Mouse (Mus musculus) ES-CJ7 (cell line): ENCODE results near the gene Spats1.

Experiments
- DNase-seq: peaks from one replicate; pipeline ENCODE4 v3.0.0; 2011; ENCODE audit warnings: low read depth, low spot score

Gene Spats1

DNA sequence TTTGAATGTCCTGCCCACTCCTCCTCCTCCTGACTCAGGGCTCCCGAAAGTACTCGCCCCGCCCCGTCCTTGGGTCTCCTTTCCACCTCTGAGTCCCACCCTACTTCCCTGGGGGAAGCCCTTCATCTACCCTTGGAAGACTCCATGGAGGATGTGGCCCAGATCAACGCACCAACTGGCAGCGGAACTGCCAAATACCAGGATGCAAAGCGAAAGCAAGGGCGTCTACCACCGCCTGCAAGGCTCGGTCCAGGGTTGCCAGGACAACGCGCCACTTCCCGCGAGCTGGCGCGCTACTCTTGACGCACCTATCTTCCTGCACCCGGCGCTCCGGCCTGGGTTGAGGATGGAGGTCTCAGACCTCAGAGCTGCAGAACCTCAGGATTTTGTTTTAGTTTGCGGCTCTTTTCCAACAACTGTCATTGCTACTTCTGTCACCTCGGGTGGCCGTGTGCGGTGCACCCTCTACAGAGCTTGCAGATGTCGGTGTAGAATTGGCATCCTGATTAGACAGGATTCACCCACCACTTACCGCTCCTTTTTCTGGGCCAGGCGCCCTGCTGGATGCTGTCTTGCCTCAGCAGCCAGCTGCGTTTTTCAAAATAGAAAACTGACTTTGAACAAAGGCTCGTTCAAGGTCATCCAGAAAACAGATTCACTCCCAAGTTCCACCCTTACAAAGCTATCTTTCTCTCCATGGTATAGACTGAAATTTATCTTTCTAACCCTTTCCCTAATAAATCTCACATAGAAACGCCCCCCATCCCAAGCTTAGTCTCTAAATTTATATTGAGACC is at the start of gene Spats1:
Spats1 (minus strand) TSS at position 747 of the 797 bp plus-strand sequence.
- peak; percentile 99 for DNase-seq

DNA sequence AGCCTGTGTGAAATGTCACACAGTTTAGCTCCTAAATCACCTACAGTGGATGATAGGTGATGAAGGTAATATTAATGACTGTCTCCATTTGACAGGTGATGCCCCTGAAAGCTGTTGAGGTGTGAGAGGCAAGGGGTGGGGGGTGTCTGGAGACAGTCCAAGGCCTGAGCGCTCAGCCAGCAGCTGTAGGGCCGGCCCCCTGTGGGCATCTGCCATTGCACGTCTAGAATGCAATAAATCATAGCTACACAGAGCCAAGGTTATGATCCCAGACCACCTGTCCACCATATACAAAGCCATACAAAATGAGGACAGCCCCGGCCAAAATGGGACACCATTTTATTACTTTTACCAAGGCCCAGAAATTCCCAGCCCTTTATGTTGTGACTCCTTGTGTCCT is 49.7 kb upstream of the Spats1 start:
- DNase-seq, result no peak

DNA sequence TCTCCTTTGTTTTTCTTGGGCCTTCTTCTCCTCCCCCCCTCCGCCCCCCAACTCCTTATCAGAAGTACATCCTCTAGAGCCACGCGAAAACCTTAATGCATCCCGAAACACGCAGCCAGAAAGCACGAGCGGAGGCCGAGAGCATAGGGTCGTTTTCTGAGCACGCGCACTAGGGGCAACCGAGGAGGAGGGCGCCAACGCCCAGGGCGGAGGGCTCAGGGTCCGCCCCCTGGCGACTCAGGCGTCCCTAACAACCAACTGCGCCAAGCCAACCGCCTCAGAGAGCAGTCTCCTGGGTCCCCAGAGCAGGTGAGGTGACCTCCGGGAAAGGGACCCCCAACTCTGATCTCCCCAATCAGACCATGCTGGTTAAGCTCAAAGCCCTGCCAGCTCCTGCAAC is 48.0 kb upstream of the Spats1 start, which contains the start of gene Tcte1:
Tcte1 (plus strand) TSS at position 172 of the 400 bp plus-strand sequence.
- DNase-seq, result peak; percentile 76

DNA sequence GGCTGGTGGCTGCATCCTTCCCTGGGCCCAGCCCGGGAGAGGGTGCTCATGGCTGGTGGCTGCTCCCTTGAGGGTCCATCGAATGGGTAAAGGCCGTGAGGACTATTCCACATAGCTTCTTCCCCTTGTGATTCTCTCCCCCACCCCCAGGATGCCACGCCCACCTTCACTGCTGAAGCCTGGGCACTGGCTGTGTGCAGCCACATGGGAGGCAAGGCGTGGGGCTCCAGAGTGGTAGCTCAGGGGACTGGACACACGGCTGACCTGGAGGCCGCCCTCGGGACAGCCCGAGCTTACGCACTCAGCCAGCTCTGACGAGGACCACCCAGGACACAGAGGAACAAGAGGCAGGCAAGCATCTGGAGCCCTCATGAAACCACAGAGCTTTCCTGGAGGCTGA is 44.9 kb upstream of the Spats1 start:
- no peak for DNase-seq

DNA sequence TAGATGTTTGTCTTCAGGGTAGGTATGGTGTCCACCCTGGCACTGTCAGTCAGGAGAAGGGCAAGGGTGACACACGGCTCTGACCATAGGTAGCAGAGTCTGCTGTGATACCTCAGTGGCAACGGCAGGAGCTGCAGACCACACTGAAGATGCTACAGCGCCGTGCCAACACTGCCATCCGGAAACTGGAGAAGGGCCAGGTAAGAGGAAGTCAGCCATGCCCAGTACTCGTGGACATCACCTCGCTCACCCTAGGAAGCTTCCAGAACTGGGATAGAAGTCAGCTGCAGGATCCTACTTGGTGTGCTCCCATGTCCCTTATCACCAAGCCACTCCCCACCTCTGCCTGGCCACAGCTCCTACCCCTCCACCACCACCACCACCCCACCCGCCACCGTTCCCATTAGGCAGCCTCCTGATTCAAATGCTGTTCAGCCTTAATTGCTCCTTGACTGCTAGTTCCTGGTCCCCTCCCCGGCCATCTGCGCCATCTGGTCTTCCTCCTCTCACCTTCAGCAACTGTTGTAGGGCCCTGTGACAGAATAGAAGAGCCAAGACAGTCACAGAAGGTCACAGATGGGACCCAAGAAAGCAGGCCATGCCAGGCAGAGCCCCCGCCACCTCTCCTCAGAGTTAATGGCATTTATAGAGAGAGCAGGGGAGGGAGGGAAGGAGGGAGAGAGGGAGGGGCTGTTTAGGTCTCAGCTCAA is 43.7 kb upstream of the Spats1 start:
- no peak for DNase-seq

DNA sequence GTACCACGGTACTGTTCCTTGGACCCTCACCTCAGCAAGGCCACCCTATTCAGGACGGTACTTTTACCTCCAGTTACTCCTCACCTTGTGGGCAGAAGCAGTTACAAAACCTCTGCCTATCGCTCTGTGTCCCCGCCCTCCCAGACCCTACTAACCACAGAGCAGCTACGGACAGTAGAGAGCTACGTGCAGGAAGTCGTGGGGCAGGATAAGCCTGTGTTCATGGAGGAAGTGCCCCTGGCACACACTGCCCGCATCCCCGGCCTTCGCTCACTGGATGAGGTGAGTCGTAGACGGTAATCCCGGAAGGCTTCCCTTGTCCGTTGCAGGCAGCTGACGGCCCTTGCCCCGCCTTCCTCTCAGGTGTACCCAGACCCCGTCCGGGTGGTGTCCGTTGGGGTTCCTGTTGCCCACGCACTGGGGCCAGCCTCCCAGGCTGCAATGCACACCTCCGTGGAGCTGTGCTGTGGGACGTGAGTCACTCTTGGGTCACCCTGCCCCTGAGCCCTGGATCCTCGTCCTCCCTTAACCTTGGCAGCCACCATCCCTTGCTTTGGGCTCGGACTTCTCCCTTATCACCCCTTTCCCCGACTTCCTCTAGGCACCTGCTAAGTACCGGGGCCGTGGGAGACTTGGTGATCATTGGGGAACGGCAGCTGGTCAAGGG is 42.5 kb upstream of the Spats1 start:
- no peak for DNase-seq

DNA sequence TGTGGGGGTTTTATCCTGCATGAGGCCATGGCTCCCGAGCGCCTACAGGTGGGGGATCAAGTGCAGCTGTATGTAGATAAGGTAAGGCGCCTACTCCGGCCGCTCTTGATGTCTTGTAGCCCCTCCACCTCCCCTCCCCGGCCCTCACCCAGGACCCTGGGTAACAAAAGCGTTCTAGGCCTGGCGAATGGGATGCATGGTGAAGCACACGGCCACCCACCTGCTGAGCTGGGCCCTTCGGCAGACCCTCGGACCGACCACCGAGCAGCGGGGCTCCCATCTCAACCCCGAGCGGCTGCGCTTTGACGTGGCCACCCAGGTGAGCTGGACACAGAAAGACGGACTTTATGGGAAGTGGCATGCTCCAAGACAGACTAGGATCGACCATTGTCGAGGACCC is 41.9 kb upstream of the Spats1 start:
- no peak for DNase-seq

DNA sequence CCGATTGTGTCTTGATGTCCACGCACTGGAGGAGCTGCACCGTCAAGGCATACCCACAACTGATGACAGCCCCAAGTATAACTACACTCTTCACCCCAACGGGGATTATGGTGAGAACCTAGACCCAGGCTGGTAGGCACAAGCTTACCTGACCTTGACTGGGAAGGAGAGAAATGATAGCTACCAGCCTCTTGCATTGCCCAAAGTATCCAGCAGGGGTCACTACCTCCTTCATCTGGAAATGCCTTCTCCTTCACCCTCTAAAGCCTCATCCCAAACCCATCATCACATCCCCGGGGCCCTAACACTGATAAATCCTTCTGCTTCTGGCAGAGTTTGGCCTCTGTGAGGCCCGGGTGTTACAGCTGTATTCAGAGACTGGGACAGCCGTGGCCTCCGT is 41.3 kb upstream of the Spats1 start:
- DNase-seq, result peak; percentile 87

DNA sequence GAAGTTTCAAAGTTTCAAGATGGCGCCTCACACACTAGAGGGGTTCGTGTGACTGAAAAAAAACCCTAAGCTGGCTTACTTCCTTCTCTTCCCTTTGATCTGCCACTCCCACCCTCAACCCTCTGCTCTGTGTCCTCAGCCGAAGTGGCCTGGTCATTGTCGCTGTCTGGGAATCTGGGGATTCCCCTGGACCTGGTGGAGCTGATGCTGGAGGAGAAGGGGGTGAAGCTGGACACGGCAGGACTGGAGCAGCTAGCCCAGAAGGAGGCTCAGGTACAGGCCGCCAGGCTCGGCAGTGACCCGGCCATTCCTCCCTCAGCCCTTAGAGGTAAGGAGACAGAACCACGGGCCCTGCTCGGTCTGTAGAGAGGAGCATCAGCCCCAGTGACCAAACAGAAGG is 40.6 kb upstream of the Spats1 start:
- DNase-seq, result no peak

DNA sequence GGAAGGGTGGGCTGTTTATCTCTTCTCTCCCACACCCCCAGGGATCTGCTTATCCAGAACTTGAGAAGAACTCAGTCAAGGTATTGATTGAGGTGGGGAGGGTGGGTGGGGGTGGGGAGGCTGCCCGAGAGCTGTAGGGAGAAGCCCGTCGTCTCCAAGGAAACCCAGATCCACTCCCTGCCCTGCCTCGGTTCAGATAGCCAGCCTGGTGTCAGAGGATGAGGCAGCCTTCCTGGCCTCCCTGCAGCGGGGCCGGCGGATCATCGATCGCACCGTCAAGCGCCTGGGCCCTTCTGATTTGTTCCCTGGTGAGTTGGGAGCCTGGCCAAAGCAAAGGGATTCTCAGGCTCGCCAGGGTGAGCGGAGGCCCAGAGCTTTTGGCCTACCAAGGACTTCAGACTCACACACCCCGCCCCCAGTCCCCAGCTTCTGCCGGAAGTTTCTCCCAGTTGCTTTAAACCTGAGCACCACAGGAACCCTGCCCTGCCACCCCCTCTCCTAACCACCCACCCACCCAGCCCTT is 40.0 kb upstream of the Spats1 start:
- DNase-seq, result peak; percentile 41

DNA sequence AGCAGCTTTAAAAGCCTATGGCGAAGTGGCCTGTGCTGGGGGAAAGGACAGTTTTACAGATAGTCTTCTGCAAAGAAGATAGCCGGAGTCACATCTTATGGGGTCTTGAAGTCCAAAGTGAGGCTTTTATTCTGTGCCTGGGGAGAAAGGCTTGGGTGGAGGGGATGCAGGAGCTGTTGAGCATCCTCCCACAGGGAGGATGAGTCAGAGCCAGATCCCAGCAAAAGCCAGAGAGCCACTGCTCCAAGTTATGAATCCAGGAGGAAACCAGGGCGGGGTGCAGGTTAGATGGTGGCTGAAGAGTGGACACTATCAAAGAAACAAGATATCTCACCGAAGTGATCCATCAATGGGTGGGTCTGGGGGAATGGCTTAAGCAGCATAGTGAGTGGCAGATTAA is 36.5 kb upstream of the Spats1 start:
- DNase-seq, result no peak

DNA sequence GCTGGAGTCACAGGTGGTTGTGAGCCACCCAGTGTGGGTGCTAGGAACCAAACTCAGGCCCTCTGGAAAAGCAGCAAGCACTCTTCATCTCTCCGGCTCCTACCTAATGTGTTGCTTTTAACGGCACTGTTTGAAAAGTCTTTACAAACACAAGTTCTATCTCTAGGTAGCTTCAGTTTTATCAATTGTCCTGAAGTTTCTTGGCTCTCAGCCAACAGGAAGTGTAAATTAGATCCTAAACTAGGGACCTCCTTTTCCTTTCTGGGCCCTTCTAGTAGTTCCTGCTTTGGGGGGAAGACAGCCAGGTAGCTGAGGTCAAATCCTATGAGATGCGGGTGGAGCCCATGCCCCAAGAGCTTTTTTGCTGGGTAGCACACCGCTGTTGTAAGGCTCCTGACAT is 35.7 kb upstream of the Spats1 start:
- no peak for DNase-seq

DNA sequence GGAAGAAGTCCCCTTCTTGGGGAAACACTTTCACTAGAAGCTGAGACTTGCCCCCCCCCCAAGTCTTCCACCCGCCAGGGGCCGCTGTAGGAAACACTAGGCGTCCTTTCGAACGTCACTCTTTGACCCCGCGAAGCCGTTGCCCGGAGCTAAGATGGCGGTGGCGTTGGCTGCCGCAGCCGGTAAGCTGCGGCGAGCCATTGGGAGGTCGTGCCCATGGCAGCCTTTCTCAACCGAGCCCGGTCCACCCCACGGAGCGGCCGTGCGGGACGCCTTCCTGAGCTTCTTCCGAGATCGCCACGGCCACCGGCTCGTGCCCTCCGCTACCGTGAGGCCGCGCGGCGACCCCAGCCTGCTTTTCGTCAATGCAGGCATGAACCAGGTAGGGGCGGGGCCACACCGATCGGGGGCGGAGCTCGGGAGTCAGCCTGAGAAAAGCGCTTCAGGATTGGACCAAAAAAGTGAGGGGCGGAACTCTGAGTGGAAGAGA is 31.5 kb upstream of the Spats1 start, which contains the start of gene Aars2:
Aars2 (plus strand) TSS at position 142 of the 490 bp plus-strand sequence.
- peak; percentile 94 for DNase-seq

DNA sequence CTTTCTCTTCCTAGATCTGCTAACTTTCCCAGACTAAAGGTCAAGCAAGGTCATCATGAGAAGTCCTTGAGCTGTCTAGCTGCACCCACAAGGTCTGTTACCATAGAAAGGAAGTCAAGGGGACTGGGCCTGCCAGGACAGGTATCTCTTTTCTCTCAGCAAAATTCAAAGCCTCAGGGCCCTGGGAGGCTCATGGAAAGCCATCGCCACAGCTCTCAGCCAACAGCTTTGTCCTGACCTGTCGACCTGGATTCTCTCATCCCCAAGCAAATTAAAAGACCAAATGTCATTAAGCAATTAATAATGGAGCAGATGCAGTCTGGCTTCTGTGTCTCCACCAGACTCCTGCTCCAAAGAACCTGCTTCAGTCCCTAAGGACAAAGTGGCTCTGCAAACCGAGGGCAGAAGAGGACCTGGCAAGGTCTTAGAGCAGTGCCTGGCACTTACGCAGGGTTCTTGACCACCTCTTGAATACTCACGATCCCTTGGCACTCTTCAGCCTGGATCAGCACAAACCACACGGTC is 30.8 kb upstream of the Spats1 start:
- no peak for DNase-seq

DNA sequence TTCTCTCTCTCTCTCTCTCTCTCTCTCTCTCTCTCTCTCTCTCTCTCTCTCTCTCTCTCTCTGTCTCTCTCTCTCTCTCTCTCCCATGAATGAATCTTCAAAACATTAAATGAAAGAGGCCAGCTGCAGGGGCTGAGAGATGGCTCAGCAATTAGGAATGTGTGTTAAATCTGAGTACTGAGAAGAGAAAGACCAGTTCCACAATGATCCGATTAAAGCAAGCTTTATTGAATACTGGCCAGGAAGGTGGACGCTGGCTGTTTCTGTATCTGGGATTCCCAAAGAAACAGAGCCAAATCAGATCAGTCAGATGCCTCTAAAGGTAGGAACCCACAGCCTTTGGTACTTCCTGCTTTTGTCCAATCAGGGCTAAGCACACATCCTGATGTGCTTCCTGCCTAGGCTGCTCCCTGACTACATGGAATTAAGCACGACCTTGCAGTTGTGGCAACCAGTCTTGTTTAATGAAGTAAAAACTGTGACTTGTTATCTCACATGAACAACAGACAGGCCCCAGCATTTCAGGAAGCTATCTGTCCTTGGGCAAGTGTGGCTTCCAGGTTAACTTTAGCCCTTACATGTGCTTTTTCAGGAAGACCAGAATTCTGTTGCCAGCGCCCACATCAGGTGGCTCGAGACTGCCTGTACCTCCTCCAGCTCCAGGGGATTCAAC is 28.2 kb upstream of the Spats1 start:
- DNase-seq, result no peak

DNA sequence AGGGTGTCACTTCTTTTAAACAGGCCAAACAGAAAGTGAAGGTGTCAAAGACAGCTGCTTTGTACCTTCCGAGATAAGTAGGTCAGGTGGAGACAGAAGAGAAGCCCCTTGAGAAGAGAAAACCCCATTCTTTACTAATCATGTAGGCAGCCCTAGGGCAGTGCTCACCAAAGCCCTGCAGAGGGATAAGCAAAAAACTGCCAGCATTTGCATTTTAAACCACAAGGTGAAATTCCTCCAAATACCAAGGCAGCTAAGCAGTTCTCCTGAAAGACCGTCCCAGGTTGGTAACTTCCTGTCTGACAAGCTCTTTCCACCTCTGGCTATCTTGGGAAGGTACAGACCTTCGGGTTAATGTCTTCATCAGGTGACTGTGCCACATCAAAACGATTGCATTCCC is 27.1 kb upstream of the Spats1 start:
- DNase-seq, result peak; percentile 36

DNA sequence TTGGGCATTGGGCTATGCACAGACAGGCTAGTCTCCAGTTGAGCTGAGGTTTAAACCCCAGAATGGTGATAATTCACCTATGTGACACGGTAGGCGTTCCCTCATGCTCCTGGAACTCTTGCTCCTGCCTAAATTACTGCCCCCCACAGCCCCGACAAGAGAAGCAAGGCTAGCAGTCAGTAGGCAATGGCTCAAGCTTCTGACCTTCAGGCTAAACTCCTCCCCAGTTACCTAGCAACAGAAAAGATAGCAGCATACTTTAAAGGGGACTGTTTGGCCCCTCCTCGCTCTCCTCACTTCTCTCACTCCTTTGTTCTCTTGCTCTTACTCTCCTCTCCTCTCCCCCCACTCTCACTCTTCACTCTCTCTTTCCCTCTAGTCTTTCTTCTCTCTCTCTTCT is 25.8 kb upstream of the Spats1 start:
- DNase-seq, result peak; percentile 24

DNA sequence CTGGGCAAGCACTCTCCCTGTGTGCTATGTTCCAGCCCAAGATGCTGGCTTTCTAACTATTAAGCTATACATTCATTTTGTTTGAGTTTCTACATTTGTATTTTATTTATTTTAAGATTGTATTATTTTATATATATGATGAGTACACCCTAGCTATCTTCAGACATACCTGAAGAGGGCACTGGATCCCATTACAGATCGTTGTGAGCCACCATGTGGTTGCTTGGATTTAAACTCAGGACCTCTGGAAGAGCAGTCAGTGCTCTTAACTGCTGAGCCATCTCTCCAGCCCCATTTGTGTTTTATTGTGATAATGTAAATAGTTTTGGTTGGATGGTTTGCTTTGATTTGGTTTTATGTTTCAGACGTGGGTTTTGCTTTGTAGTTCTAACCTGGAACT is 24.3 kb upstream of the Spats1 start:
- peak; percentile 33 for DNase-seq

DNA sequence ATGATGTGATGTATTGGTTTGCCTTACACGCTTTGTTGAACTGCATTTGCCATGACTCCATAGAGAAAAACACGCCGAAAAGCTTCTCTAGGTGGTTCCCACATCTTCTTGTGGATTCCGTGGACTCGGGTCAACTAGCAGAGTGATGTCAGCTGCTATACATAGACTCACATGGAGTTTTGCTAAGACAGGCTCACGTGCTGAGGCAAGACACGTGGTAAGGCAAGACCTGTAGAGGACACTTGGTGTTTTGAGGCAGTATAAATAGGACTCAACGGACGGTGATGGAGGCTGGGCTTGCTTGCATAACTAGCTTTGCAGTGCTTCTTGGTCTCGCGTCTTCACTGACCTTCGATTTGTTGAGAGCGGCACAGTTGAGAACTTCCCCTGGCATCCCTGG is 23.2 kb upstream of the Spats1 start:
- DNase-seq, result no peak

DNA sequence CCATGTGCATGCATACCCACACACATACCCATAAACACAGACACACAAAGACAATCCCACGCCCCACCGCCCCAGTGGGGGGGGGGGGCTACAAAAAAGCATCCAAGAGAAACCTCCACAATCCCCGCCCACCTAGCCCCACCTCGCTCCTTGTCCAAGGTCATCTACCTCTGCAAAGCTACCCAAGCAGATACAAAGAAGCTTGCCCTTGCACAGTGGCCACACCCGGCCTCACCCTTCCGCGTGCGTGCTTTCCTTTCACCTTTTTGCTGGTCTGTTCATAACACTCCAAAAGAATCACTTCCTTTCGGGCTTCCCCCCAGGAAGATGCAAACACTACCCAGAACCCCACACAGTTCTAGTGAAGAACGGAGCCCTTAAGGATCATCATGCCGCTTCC is 20.2 kb upstream of the Spats1 start:
- DNase-seq, result peak; percentile 95

DNA sequence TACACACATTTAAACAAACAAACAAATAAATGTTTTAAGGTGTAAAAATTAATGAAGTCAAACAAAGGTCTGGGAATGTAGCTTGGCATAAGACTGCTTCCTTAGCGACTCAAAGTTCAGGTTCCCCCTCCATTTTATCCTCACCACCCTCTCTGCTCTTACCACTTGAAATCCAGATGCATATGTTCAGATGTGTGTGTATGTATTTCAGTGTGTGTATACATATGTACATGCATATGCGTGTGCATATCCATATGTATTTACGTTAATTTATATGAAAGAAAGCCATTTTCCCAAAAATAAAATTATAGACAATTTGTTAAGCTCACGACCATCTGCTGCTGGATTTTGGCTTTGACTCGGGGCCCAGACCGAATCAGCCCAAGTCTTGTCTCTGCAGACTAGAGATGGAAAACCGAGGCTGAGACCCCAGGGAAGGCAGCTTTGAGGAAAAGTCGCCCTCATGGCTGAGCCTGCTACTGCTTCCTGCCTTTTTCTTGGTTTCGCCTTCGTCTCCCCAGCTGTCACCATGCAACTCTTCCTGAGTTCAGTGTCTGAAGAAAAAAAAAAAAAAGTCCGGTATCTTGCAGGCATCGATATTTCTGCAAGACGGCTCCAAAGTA is 15.4 kb upstream of the Spats1 start:
- DNase-seq, result no peak
